Mouse (Mus musculus) heart, postnatal 0 days (tissue): ENCODE measurements around the gene Ano2.

Experiments
- CTCF ChIP-seq: IDR thresholded peaks from 2 replicates; pipeline ENCODE4 v1.5.1; 2016; ENCODE audit warnings: antibody characterized with exemption, control low read depth, low read depth
- EP300 ChIP-seq: IDR thresholded peaks from 2 replicates; pipeline ENCODE4 v1.6.1; 2016; ENCODE audit warnings: antibody characterized with exemption, low read depth

DNA sequence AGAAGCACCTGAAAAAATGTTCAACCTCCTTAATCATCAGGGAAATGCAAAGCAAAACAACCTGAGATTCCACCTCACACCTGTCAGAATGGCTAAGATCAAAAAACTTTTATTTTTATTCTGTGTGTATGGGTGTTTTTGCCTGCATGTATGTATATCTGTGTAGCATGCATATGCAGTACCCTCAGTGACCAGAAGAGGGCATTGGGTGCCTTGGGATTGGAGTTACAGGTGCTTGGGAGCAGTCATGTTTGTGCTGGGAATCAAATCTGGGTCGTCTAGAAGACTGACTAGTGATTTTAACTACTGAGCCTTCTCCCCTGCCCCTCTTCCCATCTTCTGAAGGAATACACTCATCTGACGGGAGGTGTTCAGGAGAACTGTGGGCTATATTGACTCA is 36.2 kb downstream of the Ano2 start:
- no peak for TF ChIP-seq CTCF
- no peak for TF ChIP-seq EP300
